Mouse (Mus musculus) myocyte (in vitro differentiated cells): ENCODE measurements at regions not wholly inside any gene's neighbourhood (a gene's known extent, or its start where the extent isn't known, plus 50 kb on each side); places are given as distances from the start of the nearest gene placed in this dataset.

ENCODE experiments used
- H3K27me3 ChIP-seq: one replicate; pipeline ENCODE4 v1.6.1; 2011; ENCODE audit not compliant: control insufficient read depth, insufficient read depth, insufficient read length
- H3K36me3 ChIP-seq: one replicate; pipeline ENCODE4 v1.6.1; 2011; ENCODE audit not compliant: control insufficient read depth, insufficient read depth
- H3K4me2 ChIP-seq: one replicate; pipeline ENCODE4 v1.6.1; 2011; ENCODE audit warnings: low read depth, control low read depth
- H3K4me3 ChIP-seq: one replicate; pipeline ENCODE4 v1.5.1; 2011; ENCODE audit warnings: mild to moderate bottlenecking, control low read depth, moderate library complexity
- H3K79me2 ChIP-seq: one replicate; pipeline ENCODE4 v1.6.1; 2011; ENCODE audit not compliant: control insufficient read depth, insufficient read depth
- H3ac ChIP-seq: one replicate; pipeline ENCODE4 v1.6.1; 2011; ENCODE audit not compliant: control insufficient read depth, insufficient read length
- CEBPB ChIP-seq: IDR thresholded peaks from 2 replicates; pipeline ENCODE4 v1.6.1; 2011; ENCODE audit warnings: mild to moderate bottlenecking, moderate library complexity; ENCODE audit not compliant: poor library complexity, insufficient read depth, severe bottlenecking
- E2F4 ChIP-seq: IDR thresholded peaks from one replicate; pipeline ENCODE4 v1.6.1; 2011; ENCODE audit warnings: mild to moderate bottlenecking, control low read depth, moderate library complexity; ENCODE audit not compliant: insufficient read depth
- MAX ChIP-seq: IDR thresholded peaks from one replicate; pipeline ENCODE4 v1.6.1; 2011; ENCODE audit warnings: low read depth, mild to moderate bottlenecking, control low read depth
- MYOD1 ChIP-seq, 3 experiments: IDR thresholded peaks; one replicate each; pipeline ENCODE4 v1.6.1; 2011; ENCODE audit warnings: control low read depth in 2 of 3, low read depth in 2 of 3, mild to moderate bottlenecking in 2 of 3, moderate library complexity in 1 of 3; ENCODE audit not compliant: insufficient read length in 2 of 3, control insufficient read depth in 1 of 3
- MYOG ChIP-seq, 3 experiments: IDR thresholded peaks; one replicate each; pipeline ENCODE4 v1.6.1; 2011; ENCODE audit warnings: control low read depth in 2 of 3, low read depth in 2 of 3, mild to moderate bottlenecking in 2 of 3; ENCODE audit not compliant: insufficient read length in 2 of 3, control insufficient read depth in 1 of 3, insufficient read depth in 1 of 3
- POLR2A ChIP-seq: IDR thresholded peaks from one replicate; pipeline ENCODE4 v1.6.1; 2011; ENCODE audit warnings: low read depth, mild to moderate bottlenecking, control low read depth, moderate library complexity; ENCODE audit not compliant: insufficient read length
- POLR2AphosphoS2 ChIP-seq: IDR thresholded peaks from one replicate; pipeline ENCODE4 v1.6.1; 2011; ENCODE audit warnings: low read depth, control low read depth; ENCODE audit not compliant: insufficient read length
- REST ChIP-seq: IDR thresholded peaks from one replicate; pipeline ENCODE4 v1.6.1; 2011; ENCODE audit warnings: mild to moderate bottlenecking, control low read depth, moderate library complexity; ENCODE audit not compliant: insufficient read depth, insufficient read length
- SRF ChIP-seq: IDR thresholded peaks from one replicate; pipeline ENCODE4 v1.6.1; 2011; ENCODE audit warnings: low read depth; ENCODE audit not compliant: control insufficient read depth, insufficient read length
- TCF12 ChIP-seq: IDR thresholded peaks from one replicate; pipeline ENCODE4 v1.6.1; 2011; ENCODE audit warnings: mild to moderate bottlenecking, control low read depth; ENCODE audit not compliant: poor library complexity, insufficient read depth, severe bottlenecking
- TCF3 ChIP-seq: IDR thresholded peaks from one replicate; pipeline ENCODE4 v1.6.1; 2011; ENCODE audit warnings: low read depth, control low read depth; ENCODE audit not compliant: insufficient read length
- USF1 ChIP-seq: IDR thresholded peaks from one replicate; pipeline ENCODE4 v1.6.1; 2011; ENCODE audit warnings: low read depth, mild to moderate bottlenecking, control low read depth, moderate library complexity

GRCm38 (mm10) chr3:113953113-113953512 lies 77.2 kb upstream of the Col11a1 start:
- Histone ChIP-seq H3K27me3 (no peaks in the 10 kb centered on the region), H3K79me2 (no peaks in the 10 kb centered on the region), H3K4me3 (no peak overlapping the region), H3K36me3 (no peaks in the 10 kb centered on the region), H3ac (no peak overlapping the region), H3K4me2 (peak overlapping the region; percentile 10)
- no peak for TF ChIP-seq CEBPB
- TF ChIP-seq SRF, result no peak
- no peak for TF ChIP-seq MAX
- TF ChIP-seq REST, result no peak
- no peak for TF ChIP-seq TCF12
- TF ChIP-seq POLR2A, result no peak
- TF ChIP-seq USF1, result no peak
- no peak for TF ChIP-seq MYOG (IDR thresholded peaks at IDR 0.05; ENCODE audit: control insufficient read depth in 1 of 3, insufficient read depth in 1 of 3, insufficient read length in 2 of 3, low read depth in 2 of 3)
- TF ChIP-seq E2F4, result no peak
- no peak for TF ChIP-seq MYOD1 (IDR thresholded peaks at IDR 0.05; ENCODE audit: control insufficient read depth in 1 of 3, insufficient read length in 2 of 3, low read depth in 2 of 3)
- no peak for TF ChIP-seq TCF3
- TF ChIP-seq POLR2AphosphoS2, result no peak

- H3ac ChIP-seq, result no peak overlapping the region
Measured at GRCm38 (mm10) chr3:113954486-113954885, 75.9 kb upstream of the Col11a1 start.

GRCm38 (mm10) chr3:113960080-113960479 lies 70.3 kb upstream of the Col11a1 start:
- Histone ChIP-seq H3K4me3 (no peak overlapping the region), H3K36me3 (no peaks in the 10 kb centered on the region), H3K4me2 (no peak overlapping the region), H3K27me3 (no peaks in the 10 kb centered on the region), H3ac (no peak overlapping the region), H3K79me2 (no peaks in the 10 kb centered on the region)
- TF ChIP-seq MAX (no peak), MYOD1 (IDR thresholded peaks at IDR 0.05; ENCODE audit: control insufficient read depth in 1 of 3, insufficient read length in 2 of 3, low read depth in 2 of 3) (no peak), MYOG (IDR thresholded peaks at IDR 0.05; ENCODE audit: control insufficient read depth in 1 of 3, insufficient read depth in 1 of 3, insufficient read length in 2 of 3, low read depth in 2 of 3) (no peak), POLR2AphosphoS2 (no peak), SRF (no peak), TCF12 (no peak), E2F4 (no peak), TCF3 (no peak), USF1 (no peak), REST (no peak), CEBPB (no peak)

More at GRCm38 (mm10) chr3:113954486-113954885, 75.9 kb upstream of the Col11a1 start:
- H3K4me3 ChIP-seq, result no peak overlapping the region
- no peak for TF ChIP-seq SRF
- no peak for TF ChIP-seq E2F4
- no peak for TF ChIP-seq USF1
- TF ChIP-seq CEBPB, result no peak
- TF ChIP-seq MYOG (IDR thresholded peaks at IDR 0.05; ENCODE audit: control insufficient read depth in 1 of 3, insufficient read depth in 1 of 3, insufficient read length in 2 of 3, low read depth in 2 of 3), result no peak
- TF ChIP-seq TCF3, result no peak
- TF ChIP-seq MYOD1 (IDR thresholded peaks at IDR 0.05; ENCODE audit: control insufficient read depth in 1 of 3, insufficient read length in 2 of 3, low read depth in 2 of 3), result no peak
- no peak for TF ChIP-seq REST
- no peak for TF ChIP-seq POLR2A
- no peak for TF ChIP-seq MAX
- no peak for TF ChIP-seq POLR2AphosphoS2
- TF ChIP-seq TCF12, result no peak
- no peak overlapping the region for H3K4me2 ChIP-seq
- H3K27me3 ChIP-seq, result no peaks in the 10 kb centered on the region
- H3K36me3 ChIP-seq, result no peaks in the 10 kb centered on the region
- no peaks in the 10 kb centered on the region for H3K79me2 ChIP-seq
